Mouse (Mus musculus) lung, postnatal 25 days (tissue): Measurements from ENCODE around the gene Unc79.

Experiments used
- DNase-seq: peaks from one replicate; pipeline ENCODE4 v3.0.0; 2022; ENCODE audit warnings: low spot score

The Unc79 gene

GRCm38 (mm10) chr12:103205561-103205960 lies 256.9 kb downstream of the Unc79 start:
- DNase-seq, result no peak

GRCm38 (mm10) chr12:103209581-103209980 lies 260.9 kb downstream of the Unc79 start:
- no peak for DNase-seq

GRCm38 (mm10) chr12:103211078-103211477 lies 262.4 kb downstream of the Unc79 start:
- no peak for DNase-seq

GRCm38 (mm10) chr12:103213591-103213990 lies 264.9 kb downstream of the Unc79 start:
- no peak for DNase-seq

- no peak for DNase-seq
These were observed 265.6 kb downstream of the Unc79 start for GRCm38 (mm10) chr12:103214270-103214669.

GRCm38 (mm10) chr12:103214797-103215196 lies 266.1 kb downstream of the Unc79 start:
- no peak for DNase-seq

GRCm38 (mm10) chr12:103215877-103216610 lies 267.4 kb downstream of the Unc79 start:
- DNase-seq, result no peak

GRCm38 (mm10) chr12:103223671-103224070 lies 275.0 kb downstream of the Unc79 start:
- DNase-seq, result no peak

GRCm38 (mm10) chr12:103226121-103226520 lies 277.5 kb downstream of the Unc79 start:
- no peak for DNase-seq

GRCm38 (mm10) chr12:103229058-103229457 lies 280.4 kb downstream of the Unc79 start:
- no peak for DNase-seq
